Mouse (Mus musculus) forebrain, embryonic 13.5 days (tissue): Measurements from ENCODE around the gene 4933400A11Rik. TPM values are rescaled to one million over a fixed set of nuclear protein-coding genes. Genes with fewer than 3 reads are reported as not detected.
A peak's percentile ranks its signal among the peaks of the same experiment; 100 is the strongest.

Source experiments
- ATAC-seq: fragments of 200-750 bp; cut with Nextera tagmentation; 2 replicates; pipeline ENCODE4 v1.8.0; 2017
- H3K27ac ChIP-seq: fragments of 300-500 bp; sonication (generic); 2 replicates; pipeline ENCODE4 v1.5.1; 2015; ENCODE audit warnings: inconsistent platforms, mild to moderate bottlenecking, moderate library complexity
- H3K27me3 ChIP-seq: fragments of 300-500 bp; sonication (generic); 2 replicates; pipeline ENCODE4 v1.6.1; 2015; ENCODE audit warnings: mild to moderate bottlenecking, inconsistent platforms
- H3K36me3 ChIP-seq: fragments of 300-500 bp; sonication (generic); 2 replicates; pipeline ENCODE4 v1.6.1; 2015; ENCODE audit warnings: mild to moderate bottlenecking, inconsistent platforms; ENCODE audit not compliant: poor library complexity, severe bottlenecking
- H3K4me1 ChIP-seq: fragments of 300-500 bp; sonication (generic); 2 replicates; pipeline ENCODE4 v1.6.1; 2015; ENCODE audit warnings: inconsistent platforms
- H3K4me2 ChIP-seq: fragments of 300-500 bp; sonication (generic); 2 replicates; pipeline ENCODE4 v1.6.1; 2015; ENCODE audit warnings: inconsistent platforms, mild to moderate bottlenecking, moderate library complexity
- H3K4me3 ChIP-seq: fragments of 300-500 bp; sonication (generic); 2 replicates; pipeline ENCODE4 v1.5.1; 2015; ENCODE audit warnings: mild to moderate bottlenecking, inconsistent platforms
- H3K9ac ChIP-seq: fragments of 300-500 bp; sonication (generic); 2 replicates; pipeline ENCODE4 v1.6.1; 2015; ENCODE audit warnings: mild to moderate bottlenecking, inconsistent platforms
- H3K9me3 ChIP-seq: fragments of 300-500 bp; sonication (generic); replicated peaks from 2 replicates; pipeline ENCODE4 v1.6.1; 2016; ENCODE audit warnings: inconsistent platforms
- WGBS: fragments of 180-500 bp; shearing (Covaris S2); methylation state at CpG from one replicate; pipeline ENCODE4 v1.1.7; 2015; 5-methylcytosine and 5-hydroxymethylcytosine counted together
- polyA plus RNA-seq: library from polyadenylated mRNA; unstranded; fragments of >200 nt; fragmentation: Nextera tagmentation; extraction: Ambion mirVana; gene quantifications from 2 replicates; pipeline ENCODE4 v1.2.1, GENCODE M21; 2015

4933400A11Rik gene
- polyA plus RNA-seq, 1 experiment from 2014 or later = not detected

DNA sequence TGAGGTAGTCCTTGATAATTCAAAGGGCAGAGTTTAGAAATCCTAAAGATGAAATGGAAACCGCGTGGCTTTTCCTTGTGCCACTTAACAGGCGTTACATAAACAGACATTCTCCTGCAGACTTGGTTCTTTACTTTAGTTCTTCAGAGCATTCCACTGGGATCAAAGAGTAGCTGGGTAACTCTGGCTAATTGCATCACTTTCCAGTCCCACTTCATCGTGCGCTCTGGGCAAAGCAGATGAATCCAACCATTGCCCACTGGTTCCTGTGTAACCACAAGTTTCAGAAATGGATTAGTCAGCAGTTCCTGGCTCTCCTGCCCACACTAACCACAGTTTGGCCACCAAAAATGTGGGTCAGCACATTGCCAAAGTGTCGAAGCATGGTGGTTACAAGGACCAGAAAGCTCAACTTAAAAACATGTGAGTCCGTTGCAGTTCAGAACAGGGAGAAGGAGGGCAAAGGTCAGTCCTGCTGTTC lies 15.4 kb upstream of the 4933400A11Rik start:
- Histone ChIP-seq H3K27ac (no peak overlapping the region), H3K4me2 (no peak overlapping the region)
- 50% methylated on average over 7 of the region's 7 CpGs for WGBS

DNA sequence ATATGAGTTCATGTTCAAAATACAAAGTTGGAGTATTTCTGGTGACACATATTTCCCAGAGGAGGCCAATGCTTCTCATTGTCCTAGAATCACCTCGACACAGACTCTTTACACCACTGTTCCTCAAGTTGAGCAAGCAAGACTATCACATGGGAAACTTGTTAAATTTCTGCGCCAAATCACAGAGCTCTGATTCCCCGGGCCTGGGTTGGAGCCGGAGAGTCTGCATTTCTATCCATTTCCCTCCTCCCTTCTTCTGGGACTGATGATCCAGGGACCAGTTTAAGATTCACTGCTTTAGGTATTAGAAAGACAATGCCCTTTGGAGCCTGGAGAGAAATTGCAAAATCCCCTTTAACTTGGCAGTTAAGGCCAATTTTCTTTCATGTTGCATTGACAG lies 15.0 kb upstream of the 4933400A11Rik start:
- Histone ChIP-seq H3K9ac (no peak overlapping the region), H3K9me3 (no peaks in the 10 kb centered on the region), H3K27me3 (peaks cover 8% of the 10 kb centered on the region; the same call in 1 of the 2 replicates), H3K4me2 (no peak overlapping the region), H3K36me3 (no peaks in the 10 kb centered on the region), H3K27ac (no peak overlapping the region), H3K4me1 (no peaks in the 10 kb centered on the region), H3K4me3 (no peak overlapping the region)
- ATAC-seq = no peak
- WGBS = 64% methylated on average over 4 of the region's 4 CpGs

More for the DNA sequence above, 15.4 kb upstream of the 4933400A11Rik start:
- Histone ChIP-seq H3K9ac (no peak overlapping the region), H3K9me3 (no peaks in the 10 kb centered on the region), H3K27me3 (peaks cover 8% of the 10 kb centered on the region; the same call in 1 of the 2 replicates), H3K4me3 (no peak overlapping the region), H3K4me1 (no peaks in the 10 kb centered on the region), H3K36me3 (no peaks in the 10 kb centered on the region)
- no peak for ATAC-seq

- no peaks in the 10 kb centered on the region for H3K4me1 ChIP-seq
- H3K36me3 ChIP-seq = no peaks in the 10 kb centered on the region
- WGBS = 5% methylated on average over 1 of the region's 1 CpGs
- H3K9me3 ChIP-seq = no peaks in the 10 kb centered on the region
- no peak overlapping the region for H3K4me3 ChIP-seq
- no peak overlapping the region for H3K4me2 ChIP-seq
- no peak overlapping the region for H3K27ac ChIP-seq
- ATAC-seq = peak; percentile 53; the same call in 1 of the 2 replicates
- H3K9ac ChIP-seq = no peak overlapping the region
- peaks cover 10% of the 10 kb centered on the region; the same call in 1 of the 2 replicates for H3K27me3 ChIP-seq
Observed at GRCm38 (mm10) chrX:169792879-169793278, 13.4 kb upstream of the 4933400A11Rik start.

DNA sequence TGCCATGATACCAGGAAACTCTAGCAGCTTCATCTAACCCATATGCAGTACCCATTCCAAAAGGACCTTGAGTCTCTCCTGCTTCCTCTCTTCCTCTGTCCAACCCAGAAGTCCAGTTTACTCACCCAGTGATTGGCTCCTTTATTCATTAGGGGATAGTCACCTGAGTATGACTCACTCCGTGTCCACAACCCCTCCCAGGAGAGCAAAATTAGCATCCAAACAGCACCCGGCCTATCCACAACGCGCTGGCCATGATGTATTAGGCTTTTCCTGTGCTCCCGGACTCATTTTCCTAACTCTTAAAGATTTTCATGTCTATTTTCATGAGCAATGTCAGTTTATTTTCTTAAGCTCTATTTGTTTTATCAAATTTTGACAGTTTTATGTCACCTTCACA lies 10.3 kb upstream of the 4933400A11Rik start:
- H3K4me1 ChIP-seq = no peaks in the 10 kb centered on the region
- H3K27me3 ChIP-seq = 0 out of 2 replicates have a peak, but pooled peaks cover 2% of the 10 kb centered on the region
- no peak for ATAC-seq
- H3K4me3 ChIP-seq = no peak overlapping the region
- H3K4me2 ChIP-seq = no peak overlapping the region
- WGBS = 83% methylated on average over 5 of the region's 5 CpGs
- no peaks in the 10 kb centered on the region for H3K36me3 ChIP-seq
- H3K9ac ChIP-seq = no peak overlapping the region
- no peaks in the 10 kb centered on the region for H3K9me3 ChIP-seq
- H3K27ac ChIP-seq = no peak overlapping the region

GRCm38 (mm10) chrX:169758001-169758400 lies 21.4 kb downstream of the 4933400A11Rik start:
- H3K9me3 ChIP-seq = no peaks in the 10 kb centered on the region
- ATAC-seq = no peak
- WGBS = 74% methylated on average over 3 of the region's 3 CpGs

DNA sequence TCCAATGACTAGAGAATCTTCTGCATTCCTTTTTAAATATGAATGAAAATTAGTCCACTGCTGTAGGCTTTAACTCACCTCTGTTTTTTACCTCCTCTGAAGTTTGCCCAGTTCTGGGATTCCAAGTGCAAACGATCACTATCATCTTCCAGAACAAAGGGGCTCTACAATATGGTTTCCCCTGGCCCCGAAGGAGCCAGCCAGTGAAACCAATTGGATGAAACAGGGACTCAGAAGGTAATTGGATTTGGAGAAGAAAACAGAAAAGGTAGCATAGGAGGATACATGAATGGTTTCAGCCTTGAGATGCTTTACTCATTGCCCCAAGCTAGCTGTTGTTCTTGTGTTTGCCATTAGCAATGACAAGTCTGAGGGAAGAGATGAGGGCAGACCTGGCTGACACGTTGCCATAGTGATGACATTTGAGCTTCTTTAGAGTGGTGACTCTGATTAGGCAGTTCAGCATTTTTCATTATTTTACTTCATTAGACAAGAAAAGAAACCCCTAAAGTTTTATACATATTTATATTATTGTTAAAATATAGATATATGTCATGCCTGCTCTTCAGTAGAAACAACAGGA lies 44.0 kb downstream of the 4933400A11Rik start:
- Histone ChIP-seq H3K4me3 (no peak overlapping the region), H3K4me2 (no peak overlapping the region), H3K27me3 (peaks cover 11% of the 10 kb centered on the region; the same call in 1 of the 2 replicates), H3K36me3 (no peaks in the 10 kb centered on the region), H3K9me3 (no peaks in the 10 kb centered on the region), H3K27ac (no peak overlapping the region), H3K4me1 (no peaks in the 10 kb centered on the region), H3K9ac (no peak overlapping the region)
- no peak for ATAC-seq
- 32% methylated on average over 3 of the region's 3 CpGs for WGBS

More at GRCm38 (mm10) chrX:169758001-169758400, 21.4 kb downstream of the 4933400A11Rik start:
- Histone ChIP-seq H3K36me3 (no peaks in the 10 kb centered on the region), H3K27ac (no peak overlapping the region), H3K4me1 (no peaks in the 10 kb centered on the region), H3K9ac (no peak overlapping the region), H3K4me3 (no peak overlapping the region), H3K4me2 (no peak overlapping the region), H3K27me3 (peaks cover 4% of the 10 kb centered on the region; the same call in 1 of the 2 replicates)

Other genes starting within 250 kb of the 4933400A11Rik start
- 11.7 and 14.5 TPM in 2 replicates for gene Mid1, start 94.4 kb downstream of the 4933400A11Rik start, polyA plus RNA-seq
- gene Gm21887, start 230.0 kb upstream of the 4933400A11Rik start, polyA plus RNA-seq = 195 and 234 TPM in 2 replicates